Mouse (Mus musculus) liver, adult 2 months (tissue): ENCODE measurements around the gene Dlgap1. TPM values are rescaled to one million over a fixed set of nuclear protein-coding genes. Genes with fewer than 3 reads are reported as not detected.
A peak's percentile ranks its signal among the peaks of the same experiment; 100 is the strongest.

ENCODE experiments used
- DNase-seq: peaks from one replicate; pipeline ENCODE4 v3.0.0-alpha.2; 2011; ENCODE audit warnings: low read depth, low spot score; ENCODE audit errors: extremely low read depth
- H3K27ac ChIP-seq: fragments of 200-500 bp; replicated peaks from 2 replicates; pipeline ENCODE4 v1.5.1; 2012; ENCODE audit warnings: low read depth, mild to moderate bottlenecking, control low read depth, inconsistent platforms, low read length; ENCODE audit not compliant: insufficient read depth
- H3K27me3 ChIP-seq: fragments of 200-500 bp; 2 replicates; pipeline ENCODE4 v1.6.1; 2012; ENCODE audit warnings: mild to moderate bottlenecking, moderate library complexity, low read length, inconsistent platforms; ENCODE audit not compliant: control insufficient read depth, insufficient read depth
- H3K36me3 ChIP-seq: fragments of 200-500 bp; 2 replicates; pipeline ENCODE4 v1.6.1; 2012; ENCODE audit warnings: low read length, inconsistent platforms; ENCODE audit not compliant: control insufficient read depth, insufficient read depth
- H3K4me1 ChIP-seq: fragments of 200-500 bp; 2 replicates; pipeline ENCODE4 v1.6.1; 2011; ENCODE audit warnings: low read length; ENCODE audit not compliant: control insufficient read depth, insufficient read depth
- H3K4me3 ChIP-seq: fragments of 200-500 bp; 2 replicates; pipeline ENCODE4 v1.5.1; 2011; ENCODE audit warnings: low read depth, mild to moderate bottlenecking, control low read depth, low read length, moderate library complexity; ENCODE audit not compliant: insufficient read depth
- H3K79me2 ChIP-seq: fragments of 200-500 bp; 2 replicates; pipeline ENCODE4 v1.6.1; 2012; ENCODE audit warnings: inconsistent platforms, mild to moderate bottlenecking, low read length, moderate library complexity; ENCODE audit not compliant: control insufficient read depth, insufficient read depth
- H3K9ac ChIP-seq: fragments of 200-500 bp; 2 replicates; pipeline ENCODE4 v1.6.1; 2012; ENCODE audit warnings: low read depth, mild to moderate bottlenecking, control low read depth, inconsistent platforms, low read length
- CTCF ChIP-seq: fragments of 200-500 bp; IDR thresholded peaks from 2 replicates; pipeline ENCODE4 v1.5.1; 2011; ENCODE audit warnings: low read depth, low read length, control low read depth
- POLR2A ChIP-seq: fragments of 200-500 bp; IDR thresholded peaks from 2 replicates; pipeline ENCODE4 v1.6.1; 2011; ENCODE audit warnings: low read length, control low read depth; ENCODE audit not compliant: insufficient read depth; ENCODE audit errors: extremely low read depth
- WGBS: fragments of 180-500 bp; shearing (Covaris S2); methylation state at CpG from one replicate; pipeline ENCODE4 v1.1.7; 2018; 5-methylcytosine and 5-hydroxymethylcytosine counted together
- polyA plus RNA-seq: library from polyadenylated mRNA; depleted of rRNA; stranded (reverse); fragments of >200 nt; gene quantifications from 2 replicates; pipeline ENCODE4 v1.2.3, GENCODE M21; 2012
- total RNA-seq: library from RNA; depleted of rRNA; stranded (reverse); fragments of >200 nt; gene quantifications from 2 replicates; pipeline ENCODE4 v1.2.3, GENCODE M21; 2014

The Dlgap1 gene
- total and polyA plus RNA-seq, 2 experiments, result 0.55 to 1.5 TPM

- Histone ChIP-seq H3K79me2 (no peaks in the 10 kb centered on the region), H3K9ac (no peak overlapping the region), H3K36me3 (no peaks in the 10 kb centered on the region), H3K27me3 (no peaks in the 10 kb centered on the region), H3K4me3 (no peak overlapping the region), H3K4me1 (peaks cover 2% of the 10 kb centered on the region; the same call in 1 of the 2 replicates), H3K27ac (no peak overlapping the region)
- WGBS, result 56% methylated on average over 1 of the region's 1 CpGs
- TF ChIP-seq CTCF, result no peak
- no peak for TF ChIP-seq POLR2A
- DNase-seq, result no peak
Observed at GRCm38 (mm10) chr17:70741696-70742095, 772.8 kb downstream of the Dlgap1 start.

- no peak for TF ChIP-seq POLR2A
- no peak for TF ChIP-seq CTCF
- H3K79me2 ChIP-seq, result no peaks in the 10 kb centered on the region
- 0 out of 2 replicates have a peak, but pooled peaks cover 2% of the 10 kb centered on the region for H3K4me1 ChIP-seq
- no peaks in the 10 kb centered on the region for H3K36me3 ChIP-seq
- H3K9ac ChIP-seq, result no peak overlapping the region
- no peak overlapping the region for H3K27ac ChIP-seq
- no peak for DNase-seq
- no peak overlapping the region for H3K4me3 ChIP-seq
- H3K27me3 ChIP-seq, result no peaks in the 10 kb centered on the region
- 78% methylated on average over 5 of the region's 5 CpGs for WGBS
Observed at GRCm38 (mm10) chr17:70744570-70745153, 775.8 kb downstream of the Dlgap1 start.

- H3K27ac ChIP-seq, result no peak overlapping the region
- no peak overlapping the region for H3K4me3 ChIP-seq
- 82% methylated on average over 6 of the region's 6 CpGs for WGBS
- TF ChIP-seq CTCF (no peak), POLR2A (no peak)
- H3K9ac ChIP-seq, result no peak overlapping the region
- DNase-seq, result no peak
- 0 out of 2 replicates have a peak, but pooled peaks cover 2% of the 10 kb centered on the region for H3K4me1 ChIP-seq
- no peaks in the 10 kb centered on the region for H3K79me2 ChIP-seq
- no peaks in the 10 kb centered on the region for H3K36me3 ChIP-seq
- no peaks in the 10 kb centered on the region for H3K27me3 ChIP-seq
Observed at GRCm38 (mm10) chr17:70745385-70745784, 776.5 kb downstream of the Dlgap1 start.

GRCm38 (mm10) chr17:70746379-70747079, 777.7 kb downstream of the Dlgap1 start:
- Histone ChIP-seq H3K9ac (no peak overlapping the region), H3K27ac (no peak overlapping the region), H3K4me3 (no peak overlapping the region), H3K79me2 (no peaks in the 10 kb centered on the region), H3K4me1 (0 out of 2 replicates have a peak, but pooled peaks cover 2% of the 10 kb centered on the region), H3K36me3 (no peaks in the 10 kb centered on the region), H3K27me3 (no peaks in the 10 kb centered on the region)
- DNase-seq, result no peak
- 26% methylated on average over 9 of the region's 9 CpGs for WGBS
- TF ChIP-seq POLR2A, result no peak
- TF ChIP-seq CTCF, result no peak

- peak overlapping the region; percentile 89 for H3K27ac ChIP-seq
- H3K27me3 ChIP-seq, result no peaks in the 10 kb centered on the region
- no peaks in the 10 kb centered on the region for H3K79me2 ChIP-seq
- TF ChIP-seq POLR2A (no peak), CTCF (no peak)
- H3K36me3 ChIP-seq, result no peaks in the 10 kb centered on the region
- peak overlapping the region; percentile 30; the same call in 1 of the 2 replicates for H3K9ac ChIP-seq
- WGBS, result 35% methylated on average over 23 of the region's 23 CpGs
- no peak for DNase-seq
- H3K4me3 ChIP-seq, result peak overlapping the region; percentile 28; the same call in 1 of the 2 replicates
- H3K4me1 ChIP-seq, result 0 out of 2 replicates have a peak, but pooled peaks cover 2% of the 10 kb centered on the region
Observed at GRCm38 (mm10) chr17:70747731-70748475, 779.0 kb downstream of the Dlgap1 start.
